Mouse (Mus musculus) liver, embryonic 14.5 days (tissue): Measurements from ENCODE around the gene Polr2h. TPM values are rescaled to one million over a fixed set of nuclear protein-coding genes. Genes with fewer than 3 reads are reported as not detected.

Experiments used
- ATAC-seq: fragments of 200-750 bp; cut with Nextera tagmentation; 2 replicates; pipeline ENCODE4 v1.8.0; 2017; ENCODE audit warnings: moderate number of reproducible peaks, mild to moderate bottlenecking, moderate library complexity; ENCODE audit not compliant: insufficient read depth
- DNase-seq, 3 experiments: peaks; one replicate each; pipeline ENCODE4 v3.0.0-alpha.2; 2012 to 2013; ENCODE audit warnings: low read depth in 3 of 3, low spot score in 3 of 3
- H3K27ac ChIP-seq: fragments of 300-500 bp; sonication (generic); 2 replicates; pipeline ENCODE4 v1.5.1; 2014; ENCODE audit warnings: moderate library complexity, mild to moderate bottlenecking, control low read depth, inconsistent platforms
- H3K27me3 ChIP-seq: fragments of 300-500 bp; sonication (generic); 2 replicates; pipeline ENCODE4 v1.6.1; 2014; ENCODE audit warnings: mild to moderate bottlenecking, low read length, moderate library complexity; ENCODE audit not compliant: control insufficient read depth, insufficient read depth
- H3K36me3 ChIP-seq: fragments of 300-500 bp; sonication (generic); replicated peaks from 2 replicates; pipeline ENCODE4 v1.6.1; 2014; ENCODE audit warnings: low read depth; ENCODE audit not compliant: control insufficient read depth, insufficient read depth
- H3K4me1 ChIP-seq, 2 experiments: fragments of 200-500 bp in 1 of 2; fragments of 300-500 bp in 1 of 2; sonication (generic) in 1 of 2; replicated peaks; 2 replicates each; pipeline ENCODE4 v1.6.1; 2012 to 2014; ENCODE audit warnings: antibody characterized with exemption in 1 of 2, inconsistent platforms in 1 of 2, low read length in 1 of 2; ENCODE audit not compliant: control insufficient read depth in 2 of 2, insufficient read depth in 2 of 2
- H3K4me2 ChIP-seq: fragments of 300-500 bp; sonication (generic); 2 replicates; pipeline ENCODE4 v1.6.1; 2014; ENCODE audit warnings: low read depth, mild to moderate bottlenecking, control low read depth, moderate library complexity
- H3K4me3 ChIP-seq, 2 experiments: fragments of 200-500 bp in 1 of 2; fragments of 300-500 bp in 1 of 2; sonication (generic) in 1 of 2; 2 replicates each; pipeline ENCODE4 v1.5.1; 2012 to 2014; ENCODE audit warnings: low read depth in 2 of 2, low read length in 2 of 2, mild to moderate bottlenecking in 2 of 2, control low read depth in 1 of 2, inconsistent platforms in 1 of 2, moderate library complexity in 1 of 2; ENCODE audit not compliant: insufficient read depth in 1 of 2
- H3K9ac ChIP-seq: fragments of 300-500 bp; sonication (generic); replicated peaks from 2 replicates; pipeline ENCODE4 v1.6.1; 2014; ENCODE audit warnings: mild to moderate bottlenecking, control low read depth, moderate library complexity
- H3K9me3 ChIP-seq: fragments of 300-500 bp; sonication (generic); 2 replicates; pipeline ENCODE4 v1.6.1; 2016; ENCODE audit warnings: low read length, mixed read lengths; ENCODE audit not compliant: control insufficient read depth
- CTCF ChIP-seq: IDR thresholded peaks from 2 replicates; pipeline ENCODE4 v1.5.1; 2016; ENCODE audit warnings: antibody characterized with exemption, low read depth, control low read depth
- EP300 ChIP-seq: IDR thresholded peaks from 2 replicates; pipeline ENCODE4 v1.6.1; 2016; ENCODE audit warnings: antibody characterized with exemption, low read depth
- WGBS: fragments of 180-500 bp; shearing (Covaris S2); extraction: QIAGEN DNeasy Blood & Tissue Kit; methylation state at CpG from one replicate; pipeline ENCODE4 v1.1.7; 2014; ENCODE audit not compliant: insufficient replicate concordance; 5-methylcytosine and 5-hydroxymethylcytosine counted together
- polyA plus RNA-seq, 2 experiments: library from polyadenylated mRNA; depleted of rRNA in 1 of 2; stranded (reverse) in 1 of 2; unstranded in 1 of 2; fragments of >200 nt; fragmentation: Nextera tagmentation in 1 of 2; extraction: Ambion mirVana in 1 of 2; gene quantifications; 2 replicates each; pipeline versions ENCODE4 v1.2.1 to v1.2.3; 2012 to 2014

The Polr2h gene
- polyA plus RNA-seq, 2 experiments, result 30.1 to 45.4 TPM

DNA sequence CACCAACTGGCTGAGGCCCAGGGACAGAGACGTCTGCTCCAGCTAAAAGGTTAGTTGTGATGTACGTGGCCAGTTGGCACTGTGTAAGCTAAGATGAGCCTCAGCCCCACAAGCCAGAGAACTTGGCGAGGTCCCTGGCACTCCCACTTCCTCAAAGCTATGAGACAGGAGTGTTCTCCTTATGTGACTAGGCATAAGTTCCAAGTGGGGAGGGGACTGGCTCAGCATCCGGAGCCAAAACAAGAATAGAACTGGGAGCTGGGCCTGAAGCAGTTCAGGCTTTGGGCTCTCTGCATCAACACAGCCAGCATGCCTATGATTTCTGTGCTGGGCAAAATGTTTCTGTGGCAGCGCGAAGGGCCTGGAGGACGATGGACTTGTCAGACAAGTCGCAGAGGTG, 22.7 kb upstream of the Polr2h start:
- H3K9ac ChIP-seq, result no peak overlapping the region
- no peaks in the 10 kb centered on the region for H3K9me3 ChIP-seq
- no peak overlapping the region for H3K27ac ChIP-seq
- TF ChIP-seq CTCF (no peak), EP300 (no peak)
- ATAC-seq, result no peak
- peaks cover 16% of the 10 kb centered on the region for H3K36me3 ChIP-seq
- H3K4me1 ChIP-seq, result peaks cover 3 to 4% of the 10 kb centered on the region in 2 experiments
- DNase-seq, result no peak
- no peak overlapping the region for H3K4me3 ChIP-seq
- H3K4me2 ChIP-seq, result no peak overlapping the region
- WGBS, result 60% methylated on average over 8 of the region's 8 CpGs
- H3K27me3 ChIP-seq, result peaks cover 31% of the 10 kb centered on the region

DNA sequence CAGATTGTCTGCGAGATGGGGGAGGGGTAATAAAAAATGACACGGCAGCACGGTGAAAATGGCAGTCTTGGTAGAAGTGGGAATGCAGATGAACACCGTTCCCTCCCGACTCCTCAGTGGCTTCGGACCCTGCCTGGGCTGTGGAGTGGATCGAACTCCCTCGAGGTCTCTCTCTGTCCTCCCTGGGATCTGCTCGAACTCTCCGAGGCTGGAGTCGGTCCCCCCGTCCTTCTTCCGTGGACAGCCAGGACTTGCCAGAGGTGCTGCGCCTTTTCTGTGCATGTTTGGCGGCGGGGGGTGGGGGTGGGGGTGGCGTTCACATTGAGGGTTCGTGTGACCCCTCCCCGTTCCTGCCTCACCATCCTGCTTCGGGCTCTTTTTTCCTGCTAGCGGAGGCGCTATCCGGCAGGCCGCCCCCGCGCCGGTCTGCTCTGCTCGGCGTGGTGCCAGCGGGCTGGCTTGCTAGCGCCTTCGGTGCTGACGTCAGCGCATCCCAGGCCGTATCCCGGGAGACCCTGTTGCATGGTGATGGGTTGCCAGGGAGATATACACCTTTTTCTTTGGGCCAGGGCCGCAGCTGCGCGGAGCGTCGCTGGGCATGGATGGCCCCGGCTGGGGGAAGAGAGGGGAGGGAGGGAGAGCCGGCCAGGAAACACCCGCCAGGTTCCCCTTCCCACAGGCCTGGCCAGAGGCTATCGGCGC, 21.7 kb upstream of the Polr2h start:
- Histone ChIP-seq H3K4me1 (peaks cover 2 to 3% of the 10 kb centered on the region in 2 experiments; a peak in 3 of 4 replicates), H3K9me3 (no peaks in the 10 kb centered on the region), H3K36me3 (peaks cover 7% of the 10 kb centered on the region), H3K9ac (peak overlapping the region; percentile 18; the same call in 1 of the 2 replicates), H3K4me2 (peak overlapping the region; percentile 58), H3K27me3 (peaks cover 31% of the 10 kb centered on the region), H3K27ac (no peak overlapping the region), H3K4me3 (peak overlapping the region; percentile 10 to 34; a peak in 3 of 4 replicates)
- WGBS, result 5% methylated on average over 46 of the region's 46 CpGs
- ATAC-seq (no peak), DNase-seq (no peak)
- no peak for TF ChIP-seq EP300
- TF ChIP-seq CTCF, result no peak

DNA sequence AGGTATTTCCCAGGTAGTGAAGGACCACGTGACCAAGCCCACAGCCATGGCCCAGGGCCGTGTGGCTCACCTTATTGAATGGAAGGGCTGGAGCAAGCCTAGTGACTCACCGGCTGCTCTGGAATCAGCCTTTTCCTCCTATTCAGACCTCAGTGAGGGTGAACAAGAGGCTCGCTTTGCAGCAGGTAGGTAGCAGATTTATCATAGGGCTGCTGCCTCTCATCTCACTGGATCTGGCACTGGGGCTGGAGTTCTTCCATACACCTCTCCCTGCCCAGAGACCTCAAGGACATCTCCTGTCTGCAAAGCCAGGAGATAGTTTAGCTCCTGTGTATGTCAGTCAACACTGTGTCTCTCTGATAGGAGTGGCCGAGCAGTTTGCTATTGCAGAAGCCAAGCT, 18.2 kb upstream of the Polr2h start:
- DNase-seq (no peak), ATAC-seq (no peak)
- Histone ChIP-seq H3K4me3 (no peak overlapping the region), H3K36me3 (no peaks in the 10 kb centered on the region), H3K4me1 (peaks cover 26 to 27% of the 10 kb centered on the region in 2 experiments), H3K9me3 (no peaks in the 10 kb centered on the region), H3K9ac (no peak overlapping the region), H3K27ac (no peak overlapping the region), H3K27me3 (peaks cover 27% of the 10 kb centered on the region), H3K4me2 (no peak overlapping the region)
- no peak for TF ChIP-seq EP300
- TF ChIP-seq CTCF, result no peak
- 62% methylated on average over 5 of the region's 5 CpGs for WGBS

DNA sequence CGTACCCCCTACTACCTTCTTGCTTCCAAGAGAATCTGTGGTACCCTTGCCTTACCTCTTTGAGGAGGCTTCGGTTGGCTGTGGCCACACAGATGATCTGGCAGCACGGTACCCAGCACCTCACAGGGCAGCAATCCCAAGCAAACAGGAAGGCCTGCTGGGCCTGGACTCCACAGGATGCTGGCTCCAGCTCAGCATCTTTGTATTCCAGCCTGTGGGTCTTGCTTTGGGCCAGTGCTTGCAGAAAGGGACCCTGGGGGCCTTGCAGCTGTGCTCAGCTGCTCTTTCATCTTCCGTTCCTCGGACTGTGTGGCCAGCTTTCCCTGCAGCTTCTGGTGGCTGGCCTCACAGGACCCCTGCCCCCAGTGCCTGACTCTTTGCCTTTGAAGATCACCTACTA, 17.4 kb upstream of the Polr2h start:
- TF ChIP-seq CTCF (no peak), EP300 (no peak)
- no peak overlapping the region for H3K4me2 ChIP-seq
- no peak overlapping the region for H3K9ac ChIP-seq
- no peaks in the 10 kb centered on the region for H3K9me3 ChIP-seq
- H3K27me3 ChIP-seq, result peaks cover 19% of the 10 kb centered on the region
- ATAC-seq (no peak), DNase-seq (no peak)
- WGBS, result 64% methylated on average over 5 of the region's 5 CpGs
- H3K36me3 ChIP-seq, result no peaks in the 10 kb centered on the region
- no peak overlapping the region for H3K4me3 ChIP-seq
- peaks cover 33 to 34% of the 10 kb centered on the region in 2 experiments for H3K4me1 ChIP-seq
- H3K27ac ChIP-seq, result no peak overlapping the region

DNA sequence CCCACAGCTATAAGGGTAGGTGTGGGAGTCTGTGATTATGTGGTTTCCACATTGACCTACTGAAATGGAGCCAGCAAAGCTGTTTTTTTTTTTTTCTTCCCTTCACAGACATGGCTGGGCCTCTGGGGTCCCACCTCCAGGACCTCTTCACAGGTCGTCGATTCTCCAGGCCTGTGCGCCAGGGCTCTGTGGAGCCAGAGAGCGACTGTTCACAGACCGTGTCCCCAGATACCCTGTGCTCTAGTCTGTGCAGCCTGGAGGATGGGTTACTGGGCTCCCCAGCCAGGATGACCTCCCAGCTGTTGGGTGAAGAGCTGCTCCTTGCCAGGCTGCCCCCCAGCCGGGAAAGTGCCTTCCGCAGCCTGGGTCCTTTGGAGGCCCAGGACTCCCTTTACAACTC, 16.1 kb upstream of the Polr2h start:
- Histone ChIP-seq H3K4me3 (no peak overlapping the region), H3K4me2 (no peak overlapping the region), H3K36me3 (no peaks in the 10 kb centered on the region), H3K27me3 (peaks cover 6% of the 10 kb centered on the region), H3K9ac (no peak overlapping the region), H3K9me3 (no peaks in the 10 kb centered on the region), H3K27ac (no peak overlapping the region), H3K4me1 (peaks cover 45 to 46% of the 10 kb centered on the region in 2 experiments)
- no peak for TF ChIP-seq EP300
- TF ChIP-seq CTCF, result no peak
- 73% methylated on average over 7 of the region's 7 CpGs for WGBS
- ATAC-seq (no peak), DNase-seq (no peak)
